Mouse (Mus musculus): ENCODE data around the gene Ccdc187.

GRCm38 (mm10) chr2:26252514-26253206, 41.7 kb downstream of the Ccdc187 start:
- TF ChIP-seq CTCF (IDR thresholded peaks at IDR 0.05; ENCODE audit: insufficient read depth, low read depth, low read length): no peak
- TF ChIP-seq POLR2A (IDR thresholded peaks at IDR 0.05; ENCODE audit: insufficient read depth, low read depth, low read length): no peak

Data from olfactory bulb, adult 2 months (tissue).